Mouse (Mus musculus) cerebellum, adult (tissue): Measurements from ENCODE around the gene Akap9.

Source experiments
- ATAC-seq: cut with Nextera tagmentation; 2 replicates; pipeline ENCODE4 v1.9.2; 2017; ENCODE audit warnings: mild to moderate bottlenecking, moderate library complexity, mixed read lengths; ENCODE audit not compliant: insufficient number of reproducible peaks, low FRiP score, low TSS enrichment

Akap9 gene

DNA sequence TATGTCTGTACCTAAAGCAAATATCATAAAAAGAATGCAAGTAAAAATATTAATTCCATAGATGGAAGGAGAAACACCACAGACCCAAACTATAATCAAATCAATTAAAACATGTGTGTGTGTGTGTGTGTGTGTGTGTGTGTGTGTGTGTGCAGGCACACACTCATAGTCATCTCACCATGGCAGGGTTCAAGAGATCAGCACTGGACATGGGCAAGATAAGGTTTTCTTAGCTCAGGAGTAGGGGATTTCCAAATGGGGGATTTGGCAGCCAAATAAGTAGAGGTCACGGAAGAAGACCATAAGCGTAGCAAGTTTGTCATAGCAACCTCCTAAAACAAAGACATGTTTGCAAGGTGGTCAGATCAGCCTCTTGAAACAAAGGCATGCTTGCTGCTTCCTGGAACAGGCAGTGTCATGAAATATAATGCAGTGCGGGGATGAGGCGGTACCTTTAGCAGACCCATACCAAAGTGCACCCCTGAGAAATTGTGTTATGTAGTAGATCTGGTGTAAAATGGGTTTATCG is 184.8 kb downstream of the Akap9 start:
- ATAC-seq: no peak
